Mouse (Mus musculus): ENCODE measurements around the gene Camsap3. TPM values are rescaled to one million over a fixed set of nuclear protein-coding genes. Genes with fewer than 3 reads are reported as not detected.
"Not testable (repeated sequence)": the region's sequence is repeated elsewhere in the genome, so short reads cannot be mapped to it uniquely, and the experiment has no call there.

Gene Camsap3
- polyA plus RNA-seq, 1 experiment from 2014 or later, result 41.3 TPM

DNA sequence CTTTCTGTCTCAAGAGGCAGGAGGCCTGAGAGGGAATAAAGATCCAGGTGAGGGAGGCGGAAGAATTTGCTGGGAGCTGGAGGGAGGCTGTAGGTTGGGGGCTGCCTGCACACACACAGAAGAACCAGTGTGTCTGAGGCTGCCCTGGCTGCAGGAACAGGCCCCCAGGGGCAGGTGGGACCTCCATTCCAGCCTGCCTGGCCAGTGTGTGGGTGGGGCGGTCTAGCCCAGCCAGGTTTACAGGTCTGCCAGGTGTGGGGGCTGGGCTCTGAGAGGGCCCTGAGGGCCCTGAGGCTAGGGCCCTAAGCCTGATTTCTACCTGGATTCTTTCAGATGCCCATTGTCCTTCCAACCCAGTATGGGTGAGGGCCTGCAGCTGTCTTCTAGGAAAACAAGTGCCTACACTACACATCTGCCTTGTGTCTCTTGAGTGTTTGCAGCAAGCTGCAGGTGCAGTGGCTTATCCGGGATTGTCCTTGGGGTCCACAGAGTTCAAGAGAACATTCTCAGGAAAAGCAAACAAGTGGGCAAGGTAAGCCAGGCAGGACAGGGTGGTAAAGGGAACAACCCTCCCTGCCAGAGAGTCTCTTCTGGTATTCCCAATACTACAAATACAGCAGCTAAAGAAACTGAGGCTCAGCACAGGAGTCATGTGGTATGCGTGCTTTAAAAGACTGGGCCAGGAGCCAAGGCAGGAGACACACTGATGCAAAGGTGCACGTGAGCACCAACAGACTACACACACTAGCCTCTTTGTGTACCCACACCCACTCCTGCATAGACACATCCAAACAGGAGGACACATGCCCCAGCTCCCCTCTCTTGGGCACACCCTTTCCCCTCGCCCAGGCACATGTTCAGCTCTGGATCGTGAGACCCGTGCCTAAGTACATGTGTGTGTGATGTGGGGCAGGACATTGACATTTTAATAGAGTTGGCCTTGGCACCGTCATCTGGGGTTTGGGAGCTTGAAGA lies 7.4 kb upstream of the Camsap3 start:
- no peak overlapping the region; the same call in 1 of the 2 replicates for H3K9ac ChIP-seq (replicated peaks)
- H3K4me3 ChIP-seq (replicated peaks), result no peak overlapping the region
- no peak overlapping the region for H3K4me2 ChIP-seq
- 82% methylated on average over 9 of the region's 9 CpGs for WGBS
- H3K27ac ChIP-seq (replicated peaks), result no peak overlapping the region
- no peak for ATAC-seq (ENCODE audit: low FRiP score)
- H3K36me3 ChIP-seq, result no peaks in the 10 kb centered on the region
- H3K4me1 ChIP-seq, result no peaks in the 10 kb centered on the region
- H3K9me3 ChIP-seq (replicated peaks), result no peaks in the 10 kb centered on the region
- H3K27me3 ChIP-seq (replicated peaks), result no peaks in the 10 kb centered on the region

DNA sequence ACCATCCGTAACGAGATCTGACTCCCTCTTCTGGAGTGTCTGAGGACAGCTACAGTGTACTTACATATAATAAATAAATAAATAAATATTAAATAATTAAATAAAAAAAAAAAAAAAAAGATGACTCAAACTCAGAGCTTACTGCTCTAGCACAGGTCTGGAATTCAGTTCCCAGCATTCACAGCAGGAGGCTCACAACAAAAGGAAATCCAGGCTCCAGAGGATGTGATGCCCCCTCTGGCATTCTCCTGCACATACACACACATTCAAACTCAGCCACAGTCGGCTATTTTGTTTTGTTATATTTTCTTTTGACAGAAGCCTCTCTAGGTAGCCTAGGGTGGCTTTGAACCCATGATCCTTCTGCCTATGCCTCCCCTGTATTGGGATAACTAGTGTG lies 5.1 kb upstream of the Camsap3 start:
- H3K36me3 ChIP-seq; H3K4me3 ChIP-seq (replicated peaks); H3K27me3 ChIP-seq (replicated peaks); H3K9ac ChIP-seq (replicated peaks); H3K4me1 ChIP-seq; H3K27ac ChIP-seq (replicated peaks); ATAC-seq (ENCODE audit: low FRiP score); H3K9me3 ChIP-seq (replicated peaks); H3K4me2 ChIP-seq: not testable (repeated sequence)
- WGBS, result 93% methylated on average over 2 of the region's 3 CpGs

DNA sequence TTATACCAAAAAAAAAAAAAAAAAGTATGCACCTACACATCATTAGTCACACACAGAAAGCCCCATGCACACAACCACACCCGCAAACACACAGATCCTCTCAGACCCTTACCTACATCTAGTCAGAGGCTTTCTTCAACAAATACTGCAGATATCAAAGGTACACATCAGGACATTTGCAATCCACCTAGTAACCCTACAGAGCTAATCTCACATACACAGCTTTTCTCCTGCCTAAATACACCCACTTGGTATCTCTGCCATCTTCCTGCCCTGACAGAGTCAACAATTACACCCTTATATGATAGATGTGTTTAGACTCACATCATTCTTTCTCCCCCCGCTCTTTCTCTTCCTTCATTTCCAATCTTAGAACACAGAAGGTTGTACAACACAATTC lies 641 bp upstream of the Camsap3 start:
- H3K9ac ChIP-seq (replicated peaks), result no peak overlapping the region
- no peak overlapping the region for H3K4me3 ChIP-seq (replicated peaks)
- no peak overlapping the region for H3K4me2 ChIP-seq
- 0 out of 2 replicates have a peak, but pooled peaks cover 4% of the 10 kb centered on the region for H3K4me1 ChIP-seq
- ATAC-seq (ENCODE audit: low FRiP score), result no peak
- no peak overlapping the region for H3K27ac ChIP-seq (replicated peaks)
- no peaks in the 10 kb centered on the region for H3K36me3 ChIP-seq
- no peaks in the 10 kb centered on the region for H3K27me3 ChIP-seq (replicated peaks)
- 89% methylated on average over 2 of the region's 2 CpGs for WGBS
- H3K9me3 ChIP-seq (replicated peaks), result no peaks in the 10 kb centered on the region

DNA sequence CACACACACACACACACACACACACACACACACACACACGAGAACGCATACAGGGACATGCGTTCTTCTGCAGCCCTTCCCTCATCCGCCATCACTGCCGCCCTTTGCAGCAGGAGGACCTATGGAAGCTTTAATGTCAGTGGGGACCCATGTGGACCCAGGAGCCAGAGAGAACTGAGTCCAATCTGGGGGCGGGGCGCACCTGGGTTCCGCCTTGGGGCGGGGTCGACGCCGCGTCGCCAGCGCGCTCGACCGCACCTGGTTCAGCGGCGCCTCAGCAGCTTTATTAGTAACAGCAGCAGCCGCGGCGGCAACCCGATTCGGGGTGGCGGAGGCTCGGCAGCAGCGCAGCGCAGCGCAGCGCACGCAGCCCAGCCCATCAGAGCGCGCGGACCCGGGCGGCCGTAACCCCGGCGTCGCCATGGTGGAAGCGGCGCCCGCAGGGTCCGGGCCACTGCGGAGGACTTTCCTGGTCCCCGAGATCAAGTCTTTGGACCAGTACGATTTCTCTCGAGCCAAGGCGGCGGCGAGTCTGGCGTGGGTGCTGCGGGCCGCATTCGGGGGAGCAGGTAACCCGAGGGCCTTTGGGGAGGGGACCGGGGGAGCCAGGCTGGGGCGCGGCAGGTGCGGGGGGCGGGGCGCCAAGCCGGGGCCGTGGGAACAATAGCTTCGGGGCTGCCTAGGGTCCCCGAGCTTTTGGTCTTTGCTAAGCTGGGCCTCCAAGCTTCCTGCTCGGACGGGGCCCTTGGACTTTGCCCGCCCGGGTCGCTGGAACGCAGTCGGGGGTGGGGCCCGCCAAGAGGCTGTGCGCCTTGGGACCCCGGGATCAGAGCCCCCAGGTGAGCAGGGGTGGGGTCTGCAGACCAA lies 531 bp downstream of the Camsap3 start:
- ATAC-seq (ENCODE audit: low FRiP score), result peak; percentile 85
- Histone ChIP-seq H3K9me3 (replicated peaks) (no peaks in the 10 kb centered on the region), H3K27ac (replicated peaks) (peak overlapping the region; percentile 89), H3K4me3 (replicated peaks) (peak overlapping the region; percentile 92), H3K4me1 (0 out of 2 replicates have a peak, but pooled peaks cover 4% of the 10 kb centered on the region), H3K36me3 (no peaks in the 10 kb centered on the region), H3K9ac (replicated peaks) (peak overlapping the region; percentile 81), H3K4me2 (peak overlapping the region; percentile 73), H3K27me3 (replicated peaks) (no peaks in the 10 kb centered on the region)
- 0% methylated on average over 68 of the region's 77 CpGs for WGBS

DNA sequence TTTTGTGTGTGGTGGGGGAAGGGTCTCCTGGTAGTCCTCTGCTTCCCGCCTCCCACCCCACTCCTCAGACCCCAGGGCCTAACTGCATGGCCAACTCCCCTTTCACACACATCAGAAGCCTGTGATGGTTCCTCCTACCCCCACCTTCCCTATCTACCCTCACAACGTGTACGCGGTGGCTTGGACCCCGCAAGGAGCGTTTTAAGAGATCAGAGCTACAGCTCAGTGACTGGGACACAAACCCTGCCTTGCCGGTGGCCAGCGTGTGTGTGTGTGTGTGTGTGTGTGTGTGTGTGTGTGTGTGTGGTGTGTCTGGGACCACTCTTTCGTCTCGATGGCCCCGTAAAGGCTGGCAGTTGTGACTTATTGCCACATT lies 1.2 kb downstream of the Camsap3 start:
- Histone ChIP-seq H3K36me3 (no peaks in the 10 kb centered on the region), H3K9me3 (replicated peaks) (no peaks in the 10 kb centered on the region), H3K4me2 (peak overlapping the region; percentile 73), H3K4me3 (replicated peaks) (peak overlapping the region; percentile 92), H3K4me1 (0 out of 2 replicates have a peak, but pooled peaks cover 4% of the 10 kb centered on the region), H3K27ac (replicated peaks) (peak overlapping the region; percentile 89), H3K27me3 (replicated peaks) (no peaks in the 10 kb centered on the region), H3K9ac (replicated peaks) (peak overlapping the region; percentile 81)
- ATAC-seq (ENCODE audit: low FRiP score), result peak; percentile 71
- WGBS, result 2% methylated on average over 10 of the region's 11 CpGs

DNA sequence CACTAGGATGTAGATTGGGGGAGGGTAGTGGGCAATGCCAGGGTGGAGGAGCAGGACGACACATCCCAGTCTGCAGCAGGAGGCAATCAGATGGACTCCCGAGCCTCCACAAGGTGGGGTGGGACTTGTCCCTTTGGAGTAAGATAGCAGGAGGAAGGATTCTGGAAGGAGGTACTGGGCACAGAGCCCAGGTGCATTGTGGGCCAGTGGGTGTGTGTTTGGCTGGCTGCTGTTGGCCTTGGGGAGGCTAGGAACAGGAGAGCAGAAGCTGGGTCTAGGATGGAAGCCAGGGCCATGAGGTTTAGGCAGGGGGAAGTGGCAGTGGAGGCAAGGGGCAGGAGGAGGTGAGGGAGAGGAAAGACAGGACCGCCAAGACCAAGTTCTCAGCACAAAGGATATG lies 6.4 kb downstream of the Camsap3 start:
- no peaks in the 10 kb centered on the region for H3K27me3 ChIP-seq (replicated peaks)
- no peak overlapping the region for H3K9ac ChIP-seq (replicated peaks)
- H3K4me2 ChIP-seq, result no peak overlapping the region
- no peak overlapping the region for H3K27ac ChIP-seq (replicated peaks)
- no peak overlapping the region for H3K4me3 ChIP-seq (replicated peaks)
- ATAC-seq (ENCODE audit: low FRiP score), result no peak
- no peaks in the 10 kb centered on the region for H3K9me3 ChIP-seq (replicated peaks)
- WGBS, result 75% methylated on average over 3 of the region's 3 CpGs
- peaks cover 8% of the 10 kb centered on the region for H3K36me3 ChIP-seq
- peaks cover 3% of the 10 kb centered on the region; the same call in 1 of the 2 replicates for H3K4me1 ChIP-seq

DNA sequence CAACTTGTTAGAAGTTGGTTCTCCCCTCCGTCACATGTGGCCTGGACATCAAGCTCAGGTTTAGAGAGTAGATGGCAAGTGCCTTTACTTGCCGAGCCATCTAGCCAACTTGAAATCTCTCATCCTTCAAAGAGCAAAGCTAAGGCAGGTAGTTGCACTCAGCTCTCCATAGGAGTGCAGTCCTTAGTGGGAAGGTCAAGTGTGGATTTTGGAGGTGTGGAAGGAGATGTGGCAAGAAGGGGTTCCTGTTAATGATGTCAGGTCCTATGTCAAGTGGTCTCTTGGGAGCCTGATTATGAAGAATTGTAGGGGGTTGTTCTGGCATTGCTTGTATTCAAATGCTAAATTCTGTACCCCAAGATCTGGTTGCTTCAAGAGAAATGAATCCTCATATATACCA lies 7.4 kb downstream of the Camsap3 start:
- 91% methylated on average over 2 of the region's 2 CpGs for WGBS
- Histone ChIP-seq H3K9me3 (replicated peaks) (no peaks in the 10 kb centered on the region), H3K36me3 (peaks cover 18% of the 10 kb centered on the region), H3K4me2 (no peak overlapping the region), H3K27me3 (replicated peaks) (no peaks in the 10 kb centered on the region), H3K4me3 (replicated peaks) (no peak overlapping the region), H3K9ac (replicated peaks) (no peak overlapping the region), H3K4me1 (peaks cover 3% of the 10 kb centered on the region; the same call in 1 of the 2 replicates), H3K27ac (replicated peaks) (no peak overlapping the region)
- no peak for ATAC-seq (ENCODE audit: low FRiP score)

DNA sequence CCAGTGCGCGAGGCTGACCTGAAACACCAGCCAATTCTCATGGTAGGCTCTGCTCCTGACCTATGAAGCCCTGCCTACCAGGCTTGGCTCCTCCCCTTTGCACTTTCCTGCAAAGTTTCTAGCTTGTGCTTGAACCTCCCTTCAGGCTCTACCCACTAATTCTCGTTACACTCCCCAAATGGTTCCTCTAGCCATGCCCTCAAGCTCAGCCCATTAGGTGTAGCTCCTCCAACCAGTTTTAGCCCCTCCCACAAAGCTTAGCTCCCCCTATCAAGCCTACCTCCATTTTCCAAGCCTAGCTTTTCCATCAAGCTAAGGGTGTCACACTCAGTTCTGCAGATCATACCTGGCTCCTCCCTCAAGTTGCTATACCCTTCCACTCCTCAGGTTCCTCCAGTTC lies 11.0 kb downstream of the Camsap3 start:
- Histone ChIP-seq H3K27ac (replicated peaks) (no peak overlapping the region), H3K4me2 (no peak overlapping the region), H3K4me3 (replicated peaks) (no peak overlapping the region), H3K9me3 (replicated peaks) (no peaks in the 10 kb centered on the region), H3K27me3 (replicated peaks) (no peaks in the 10 kb centered on the region), H3K4me1 (peaks cover 3% of the 10 kb centered on the region; the same call in 1 of the 2 replicates), H3K9ac (replicated peaks) (no peak overlapping the region), H3K36me3 (peaks cover 51% of the 10 kb centered on the region)
- 86% methylated on average over 3 of the region's 3 CpGs for WGBS
- ATAC-seq (ENCODE audit: low FRiP score), result no peak

DNA sequence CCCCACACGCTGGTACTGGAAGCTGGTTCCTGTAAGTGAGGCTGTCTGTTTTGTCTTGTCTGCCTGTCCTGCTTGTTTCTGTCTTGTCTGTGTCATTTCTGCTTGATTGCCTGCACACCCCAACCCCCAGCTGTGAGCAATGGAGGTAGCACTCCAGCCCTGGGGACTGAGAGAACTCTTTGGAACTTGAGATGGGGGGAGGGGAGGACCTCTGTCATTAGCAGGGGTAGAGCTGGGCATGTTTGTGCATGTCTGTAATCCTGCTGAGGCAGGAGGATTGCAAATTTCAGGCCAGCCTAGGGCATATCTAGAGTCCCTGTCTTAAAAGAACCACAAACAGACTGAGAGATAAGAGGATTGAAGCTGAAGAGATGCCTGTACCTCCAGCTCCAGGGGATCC lies 12.1 kb downstream of the Camsap3 start:
- Histone ChIP-seq H3K27ac (replicated peaks) (no peak overlapping the region), H3K36me3 (peaks cover 63% of the 10 kb centered on the region), H3K9ac (replicated peaks) (no peak overlapping the region), H3K4me2 (no peak overlapping the region), H3K4me1 (no peaks in the 10 kb centered on the region), H3K4me3 (replicated peaks) (no peak overlapping the region), H3K9me3 (replicated peaks) (no peaks in the 10 kb centered on the region), H3K27me3 (replicated peaks) (no peaks in the 10 kb centered on the region)
- 50% methylated on average over 1 of the region's 1 CpGs for WGBS
- ATAC-seq (ENCODE audit: low FRiP score), result no peak

DNA sequence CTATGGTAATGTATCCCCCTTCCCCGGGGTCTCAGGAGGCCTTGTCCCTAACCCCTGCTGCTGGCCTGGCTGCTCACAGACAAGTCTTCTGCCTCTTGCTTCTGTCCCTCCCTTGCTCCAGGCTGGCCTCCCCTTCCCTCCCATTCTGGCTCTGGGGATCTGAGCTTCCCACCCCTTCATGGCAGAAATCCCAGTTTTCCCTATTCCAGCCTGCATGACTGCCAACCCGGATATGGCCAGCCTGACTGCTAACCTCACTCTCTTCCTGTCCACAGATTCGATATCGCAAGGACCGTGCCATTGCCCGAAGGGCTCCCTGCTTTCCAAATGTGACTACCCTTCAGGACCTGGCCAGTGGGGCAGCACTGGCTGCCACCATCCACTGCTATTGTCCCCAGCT lies 13.3 kb downstream of the Camsap3 start:
- ATAC-seq (ENCODE audit: low FRiP score), result no peak
- 97% methylated on average over 6 of the region's 6 CpGs for WGBS
- peaks cover 73% of the 10 kb centered on the region for H3K36me3 ChIP-seq
- H3K9me3 ChIP-seq (replicated peaks), result no peaks in the 10 kb centered on the region
- H3K27me3 ChIP-seq (replicated peaks), result no peaks in the 10 kb centered on the region
- no peak overlapping the region for H3K27ac ChIP-seq (replicated peaks)
- no peaks in the 10 kb centered on the region for H3K4me1 ChIP-seq
- H3K9ac ChIP-seq (replicated peaks), result no peak overlapping the region
- no peak overlapping the region for H3K4me3 ChIP-seq (replicated peaks)
- H3K4me2 ChIP-seq, result no peak overlapping the region

DNA sequence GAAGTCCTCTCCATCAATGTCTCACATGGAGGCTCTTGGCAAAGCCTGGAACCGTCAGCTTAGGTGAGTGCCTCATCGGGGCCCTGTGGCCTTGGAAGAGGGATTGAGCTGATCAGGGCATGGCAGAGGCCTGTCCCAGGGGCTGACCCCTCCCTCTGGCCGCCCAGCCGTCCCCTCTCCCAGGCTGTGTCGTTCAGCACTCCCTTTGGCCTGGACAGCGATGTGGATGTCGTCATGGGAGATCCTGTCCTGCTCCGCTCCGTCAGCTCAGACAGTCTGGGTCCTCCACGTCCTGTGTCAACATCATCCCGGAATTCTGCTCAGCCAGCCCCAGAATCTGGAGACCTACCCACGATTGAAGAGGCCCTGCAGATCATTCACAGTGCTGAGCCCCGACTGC lies 16.3 kb downstream of the Camsap3 start:
- Histone ChIP-seq H3K27ac (replicated peaks) (no peak overlapping the region), H3K4me1 (no peaks in the 10 kb centered on the region; the same call in 1 of the 2 replicates), H3K4me2 (no peak overlapping the region), H3K9me3 (replicated peaks) (no peaks in the 10 kb centered on the region), H3K27me3 (replicated peaks) (no peaks in the 10 kb centered on the region), H3K9ac (replicated peaks) (no peak overlapping the region), H3K36me3 (peaks cover 94% of the 10 kb centered on the region), H3K4me3 (replicated peaks) (no peak overlapping the region)
- 85% methylated on average over 13 of the region's 13 CpGs for whole genome bisulfite sequencing
- no peak for ATAC-seq (ENCODE audit: low FRiP score)
